Mouse (Mus musculus) spleen, adult 2 months (tissue): ENCODE results near the gene Polk. TPM values are rescaled to one million over a fixed set of nuclear protein-coding genes. Genes with fewer than 3 reads are reported as not detected.

Experiments
- DNase-seq, 2 experiments: peaks; one replicate each; pipeline versions ENCODE4 v3.0.0 to v3.0.0-alpha.2; 2012 to 2021; ENCODE audit warnings: low spot score in 2 of 2, low read depth in 1 of 2
- H3K27ac ChIP-seq: fragments of 200-500 bp; 2 replicates; pipeline ENCODE4 v1.5.1; 2012; ENCODE audit warnings: low read length, inconsistent platforms; ENCODE audit not compliant: insufficient read depth
- H3K27me3 ChIP-seq: fragments of 200-500 bp; 2 replicates; pipeline ENCODE4 v1.6.1; 2012; ENCODE audit warnings: mild to moderate bottlenecking, moderate library complexity, low read length, inconsistent platforms; ENCODE audit not compliant: control insufficient read depth, insufficient read depth
- H3K36me3 ChIP-seq: fragments of 200-500 bp; 2 replicates; pipeline ENCODE4 v1.6.1; 2012; ENCODE audit warnings: mild to moderate bottlenecking, low read length, inconsistent platforms; ENCODE audit not compliant: control insufficient read depth, insufficient read depth
- H3K4me1 ChIP-seq: fragments of 200-500 bp; 2 replicates; pipeline ENCODE4 v1.6.1; 2011; ENCODE audit warnings: inconsistent platforms; ENCODE audit not compliant: control insufficient read depth, insufficient read depth, insufficient read length
- H3K4me3 ChIP-seq: fragments of 200-500 bp; 2 replicates; pipeline ENCODE4 v1.5.1; 2011; ENCODE audit warnings: mild to moderate bottlenecking, inconsistent platforms; ENCODE audit not compliant: insufficient read depth, insufficient read length; ENCODE audit errors: extremely low read depth
- CTCF ChIP-seq: fragments of 200-500 bp; IDR thresholded peaks from 2 replicates; pipeline ENCODE4 v1.5.1; 2011; ENCODE audit warnings: mild to moderate bottlenecking, inconsistent platforms; ENCODE audit not compliant: insufficient read depth, insufficient read length, insufficient replicate concordance; ENCODE audit errors: extremely low read depth
- POLR2A ChIP-seq: fragments of 200-500 bp; IDR thresholded peaks from 2 replicates; pipeline ENCODE4 v1.6.1; 2011; ENCODE audit warnings: low read depth, low read length, inconsistent platforms
- WGBS: fragments of 180-500 bp; shearing (Covaris S2); methylation state at CpG from one replicate; pipeline ENCODE4 v1.1.7; 2018; 5-methylcytosine and 5-hydroxymethylcytosine counted together
- polyA plus RNA-seq: library from polyadenylated mRNA; depleted of rRNA; stranded (reverse); fragments of >200 nt; gene quantifications from 2 replicates; pipeline ENCODE4 v1.2.3, GENCODE M21; 2012

Gene Polk
- polyA plus RNA-seq, 1 experiment = 0.97 TPM

- H3K27ac ChIP-seq = no peak overlapping the region
- peaks cover 4% of the 10 kb centered on the region; the same call in 1 of the 2 replicates for H3K4me1 ChIP-seq
- peaks cover 4% of the 10 kb centered on the region for H3K36me3 ChIP-seq
- TF ChIP-seq POLR2A (no peak), CTCF (no peak)
- DNase-seq = no peak
- 88% methylated on average over 4 of the region's 4 CpGs for WGBS
- H3K4me3 ChIP-seq = no peak overlapping the region
- H3K27me3 ChIP-seq = no peaks in the 10 kb centered on the region
Measured at GRCm38 (mm10) chr13:96505661-96506060, 36.7 kb downstream of the Polk start.

- DNase-seq = no peak
- peaks cover 9% of the 10 kb centered on the region for H3K36me3 ChIP-seq
- H3K4me3 ChIP-seq = no peak overlapping the region
- no peak overlapping the region for H3K27ac ChIP-seq
- H3K27me3 ChIP-seq = no peaks in the 10 kb centered on the region
- no peak for TF ChIP-seq POLR2A
- no peak for TF ChIP-seq CTCF
- 92% methylated on average over 2 of the region's 2 CpGs for WGBS
- no peaks in the 10 kb centered on the region for H3K4me1 ChIP-seq
Measured at GRCm38 (mm10) chr13:96499891-96500290, 42.5 kb downstream of the Polk start.

- no peak overlapping the region for H3K27ac ChIP-seq
- peaks cover 7% of the 10 kb centered on the region; the same call in 1 of the 2 replicates for H3K36me3 ChIP-seq
- H3K27me3 ChIP-seq = no peaks in the 10 kb centered on the region
- TF ChIP-seq POLR2A = no peak
- TF ChIP-seq CTCF = no peak
- no peak for DNase-seq
- WGBS = 24% methylated on average over 8 of the region's 8 CpGs
- no peak overlapping the region for H3K4me3 ChIP-seq
- no peaks in the 10 kb centered on the region for H3K4me1 ChIP-seq
Measured at GRCm38 (mm10) chr13:96496630-96497029, 45.7 kb downstream of the Polk start.

- TF ChIP-seq POLR2A = no peak
- TF ChIP-seq CTCF = no peak
- Histone ChIP-seq H3K27me3 (no peaks in the 10 kb centered on the region), H3K36me3 (peaks cover 7% of the 10 kb centered on the region), H3K27ac (no peak within 1 kb of the TSS), H3K4me3 (no peak within 1 kb of the TSS), H3K4me1 (no peaks in the 10 kb centered on the region)
- no peak for DNase-seq
- 95% methylated on average over 3 of the region's 3 CpGs for WGBS
Measured at GRCm38 (mm10) chr13:96490433-96490832, 51.9 kb downstream of the Polk start, which contains the start of gene Gm17622. TSS of gene Gm17622 (plus strand) at chr13:96490733.

GRCm38 (mm10) chr13:96487968-96488367 is 54.4 kb downstream of the Polk start:
- H3K27me3 ChIP-seq = no peaks in the 10 kb centered on the region
- H3K36me3 ChIP-seq = peaks cover 9% of the 10 kb centered on the region
- no peak overlapping the region for H3K27ac ChIP-seq
- WGBS = 93% methylated on average over 6 of the region's 6 CpGs
- DNase-seq = no peak
- no peaks in the 10 kb centered on the region for H3K4me1 ChIP-seq
- TF ChIP-seq CTCF = no peak
- no peak for TF ChIP-seq POLR2A
- H3K4me3 ChIP-seq = no peak overlapping the region

GRCm38 (mm10) chr13:96487230-96487629 is 55.1 kb downstream of the Polk start:
- no peaks in the 10 kb centered on the region for H3K4me1 ChIP-seq
- H3K27ac ChIP-seq = no peak overlapping the region
- no peaks in the 10 kb centered on the region for H3K27me3 ChIP-seq
- TF ChIP-seq CTCF = no peak
- TF ChIP-seq POLR2A = no peak
- WGBS = 51% methylated on average over 6 of the region's 6 CpGs
- no peak for DNase-seq
- H3K4me3 ChIP-seq = no peak overlapping the region
- peaks cover 10% of the 10 kb centered on the region for H3K36me3 ChIP-seq

GRCm38 (mm10) chr13:96478991-96479390 is 63.4 kb downstream of the Polk start:
- DNase-seq = no peak
- H3K4me3 ChIP-seq = no peak overlapping the region
- H3K36me3 ChIP-seq = peaks cover 1% of the 10 kb centered on the region; the same call in 1 of the 2 replicates
- H3K4me1 ChIP-seq = no peaks in the 10 kb centered on the region
- no peak overlapping the region for H3K27ac ChIP-seq
- H3K27me3 ChIP-seq = no peaks in the 10 kb centered on the region
- TF ChIP-seq POLR2A (no peak), CTCF (no peak)
- 84% methylated on average over 1 of the region's 1 CpGs for WGBS
